Mouse (Mus musculus) lung, embryonic 15.5 days (tissue): ENCODE results near the gene Ccr7. TPM values are rescaled to one million over a fixed set of nuclear protein-coding genes. Genes with fewer than 3 reads are reported as not detected.
A peak's percentile ranks its signal among the peaks of the same experiment; 100 is the strongest.

Experiments
- ATAC-seq: fragments of 200-750 bp; cut with Nextera tagmentation; 2 replicates; pipeline ENCODE4 v1.8.0; 2017; ENCODE audit warnings: moderate number of reproducible peaks, borderline replicate concordance; ENCODE audit not compliant: low FRiP score, low TSS enrichment; ENCODE audit errors: extremely low read depth
- H3K27ac ChIP-seq: fragments of 300-500 bp; sonication (generic); 2 replicates; pipeline ENCODE4 v1.5.1; 2015; ENCODE audit warnings: moderate library complexity, mild to moderate bottlenecking, inconsistent platforms
- H3K27me3 ChIP-seq: fragments of 300-500 bp; sonication (generic); 2 replicates; pipeline ENCODE4 v1.6.1; 2015; ENCODE audit warnings: inconsistent platforms
- H3K36me3 ChIP-seq: fragments of 300-500 bp; sonication (generic); 2 replicates; pipeline ENCODE4 v1.6.1; 2015; ENCODE audit warnings: inconsistent platforms
- H3K4me1 ChIP-seq: fragments of 300-500 bp; sonication (generic); 2 replicates; pipeline ENCODE4 v1.6.1; 2015; ENCODE audit warnings: inconsistent platforms
- H3K4me2 ChIP-seq: fragments of 300-500 bp; sonication (generic); 2 replicates; pipeline ENCODE4 v1.6.1; 2015; ENCODE audit warnings: inconsistent platforms, mild to moderate bottlenecking, moderate library complexity
- H3K4me3 ChIP-seq: fragments of 300-500 bp; sonication (generic); 2 replicates; pipeline ENCODE4 v1.5.1; 2015; ENCODE audit warnings: mild to moderate bottlenecking, inconsistent platforms
- H3K9ac ChIP-seq: fragments of 300-500 bp; sonication (generic); 2 replicates; pipeline ENCODE4 v1.6.1; 2015; ENCODE audit warnings: inconsistent platforms
- H3K9me3 ChIP-seq: fragments of 300-500 bp; sonication (generic); 2 replicates; pipeline ENCODE4 v1.6.1; 2016; ENCODE audit warnings: inconsistent platforms
- WGBS: fragments of 180-500 bp; shearing (Covaris S2); methylation state at CpG from one replicate; pipeline ENCODE4 v1.1.7; 2015; 5-methylcytosine and 5-hydroxymethylcytosine counted together
- polyA plus RNA-seq: library from polyadenylated mRNA; unstranded; fragments of >200 nt; fragmentation: Nextera tagmentation; extraction: Ambion mirVana; gene quantifications from 2 replicates; pipeline ENCODE4 v1.2.1, GENCODE M21; 2015

Ccr7 gene
- polyA plus RNA-seq, 1 experiment from 2014 or later = 0.29 TPM

DNA sequence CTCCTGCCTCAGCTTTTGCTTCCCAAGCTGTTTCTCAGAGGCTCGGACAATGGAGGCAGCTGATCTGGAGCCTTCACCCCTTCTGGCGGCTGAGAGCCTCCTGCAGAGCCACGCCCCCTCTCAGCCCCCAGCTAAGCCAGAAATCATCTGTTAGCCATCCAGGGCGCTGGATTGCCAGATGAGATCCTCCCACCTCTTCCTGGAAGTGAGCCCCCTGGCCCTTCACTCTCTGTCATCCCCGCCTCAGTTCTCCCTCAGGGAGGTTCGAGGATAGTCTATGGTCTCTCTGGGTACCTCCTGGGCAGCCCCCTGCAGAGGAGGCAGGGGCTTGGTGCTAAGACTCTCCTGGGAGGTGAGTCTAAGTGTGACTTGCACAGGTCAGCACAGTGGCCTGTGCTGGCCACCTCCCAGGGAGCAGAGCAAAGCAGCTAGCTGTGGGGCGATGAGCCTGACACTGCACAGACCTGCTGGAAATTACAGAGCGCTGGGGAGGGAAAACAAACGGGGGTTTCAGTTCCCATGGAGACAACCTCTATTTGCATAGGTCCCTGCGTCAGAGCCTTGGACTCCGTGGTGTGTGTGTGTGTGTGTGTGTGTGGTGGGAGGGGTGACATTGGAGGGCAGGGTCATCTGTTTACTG is 22.7 kb downstream of the Ccr7 start:
- Histone ChIP-seq H3K9me3 (no peaks in the 10 kb centered on the region), H3K27me3 (no peaks in the 10 kb centered on the region), H3K27ac (peak overlapping the region; percentile 71), H3K4me1 (peaks cover 60% of the 10 kb centered on the region), H3K9ac (no peak overlapping the region), H3K36me3 (no peaks in the 10 kb centered on the region), H3K4me2 (peak overlapping the region; percentile 47), H3K4me3 (no peak overlapping the region)
- WGBS = 5% methylated on average over 11 of the region's 11 CpGs
- peak; percentile 60 for ATAC-seq

DNA sequence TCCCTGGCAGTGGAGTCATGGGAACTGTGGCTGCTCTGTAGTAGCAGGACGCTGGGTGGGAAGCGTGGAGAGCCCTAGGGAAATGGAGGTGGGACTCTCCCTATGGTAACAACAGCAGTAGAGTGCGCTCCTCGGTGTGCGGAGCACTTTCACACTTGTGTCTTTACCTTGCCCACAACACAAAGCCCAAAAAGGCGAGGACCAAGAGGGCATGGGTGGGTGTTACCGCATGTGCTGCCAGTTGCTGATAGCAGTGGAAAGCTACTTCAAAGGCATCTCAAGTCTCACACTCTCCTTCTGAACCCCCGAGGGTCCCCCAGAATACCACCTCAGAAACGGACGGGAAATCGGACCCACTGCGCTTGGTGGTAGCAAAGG is 23.4 kb downstream of the Ccr7 start:
- no peak overlapping the region for H3K9ac ChIP-seq
- ATAC-seq = no peak
- H3K9me3 ChIP-seq = no peaks in the 10 kb centered on the region
- peak overlapping the region; percentile 71 for H3K27ac ChIP-seq
- H3K36me3 ChIP-seq = no peaks in the 10 kb centered on the region
- 28% methylated on average over 12 of the region's 12 CpGs for WGBS
- H3K4me2 ChIP-seq = peak overlapping the region; percentile 47
- H3K27me3 ChIP-seq = no peaks in the 10 kb centered on the region
- no peak overlapping the region for H3K4me3 ChIP-seq
- peaks cover 67% of the 10 kb centered on the region for H3K4me1 ChIP-seq

DNA sequence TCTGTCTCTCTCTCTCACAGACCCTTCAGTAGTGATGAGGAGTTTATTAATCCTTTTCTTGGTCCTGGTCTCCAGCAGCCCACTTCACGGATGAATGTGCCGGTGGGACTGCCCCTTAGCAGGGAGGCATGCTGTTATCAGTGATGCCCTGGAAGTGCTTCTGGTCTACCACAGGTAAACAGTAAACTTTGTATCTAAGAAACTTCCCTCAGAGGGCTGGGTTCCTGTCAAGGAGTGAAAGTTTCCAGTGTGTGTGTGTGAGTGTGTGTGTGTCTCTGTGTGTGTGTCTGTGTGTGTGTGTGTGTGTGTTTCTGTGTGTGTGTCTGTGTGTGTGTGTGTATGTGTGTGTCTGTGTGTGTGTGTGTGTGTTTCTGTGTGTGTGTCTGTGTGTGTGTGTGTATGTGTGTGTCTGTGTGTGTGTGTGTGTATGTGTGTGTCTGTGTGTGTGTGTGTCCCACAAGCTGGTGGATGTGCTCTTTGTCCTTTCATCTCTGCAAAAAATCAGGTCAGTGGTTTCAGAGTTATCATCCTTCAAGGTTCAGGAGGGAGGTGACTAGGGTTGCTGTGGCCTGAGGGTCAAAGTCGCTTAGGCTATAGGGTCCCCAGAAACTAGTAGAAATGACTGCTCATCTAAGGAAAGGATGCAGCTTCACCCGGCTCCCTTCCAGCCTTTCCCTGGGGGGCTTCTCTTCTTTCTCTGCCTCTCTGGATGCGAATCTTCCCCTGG is 24.0 kb downstream of the Ccr7 start:
- H3K27me3 ChIP-seq = no peaks in the 10 kb centered on the region
- H3K4me3 ChIP-seq = no peak overlapping the region
- no peaks in the 10 kb centered on the region for H3K9me3 ChIP-seq
- WGBS = 55% methylated on average over 5 of the region's 5 CpGs
- no peak overlapping the region for H3K9ac ChIP-seq
- H3K4me1 ChIP-seq = peaks cover 73% of the 10 kb centered on the region
- H3K4me2 ChIP-seq = no peak overlapping the region
- ATAC-seq = no peak
- no peaks in the 10 kb centered on the region for H3K36me3 ChIP-seq
- no peak overlapping the region for H3K27ac ChIP-seq

DNA sequence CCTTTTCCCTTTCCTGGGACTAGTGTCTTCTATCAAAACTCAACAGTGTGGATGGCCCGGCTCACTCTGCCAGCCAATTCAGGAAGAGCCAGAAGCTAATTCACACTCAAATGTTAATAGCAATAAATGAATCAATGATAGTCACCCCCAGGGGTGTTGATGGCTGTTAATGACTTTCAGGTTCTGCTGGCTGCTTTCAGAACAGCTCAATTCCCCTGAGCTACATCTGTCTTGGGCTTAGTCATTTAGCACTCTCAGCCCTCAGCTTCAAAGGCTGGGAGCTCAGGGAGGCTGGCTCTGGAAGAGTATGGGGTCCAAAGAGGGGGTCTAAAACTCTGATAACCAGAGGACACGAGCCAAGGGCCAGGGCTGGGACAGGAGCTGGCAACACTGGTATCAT is 25.6 kb downstream of the Ccr7 start:
- Histone ChIP-seq H3K9ac (no peak overlapping the region), H3K36me3 (no peaks in the 10 kb centered on the region), H3K27me3 (no peaks in the 10 kb centered on the region), H3K4me1 (peaks cover 74% of the 10 kb centered on the region), H3K9me3 (no peaks in the 10 kb centered on the region), H3K4me3 (no peak overlapping the region), H3K4me2 (no peak overlapping the region), H3K27ac (no peak overlapping the region)
- 38% methylated on average over 2 of the region's 2 CpGs for WGBS
- no peak for ATAC-seq

DNA sequence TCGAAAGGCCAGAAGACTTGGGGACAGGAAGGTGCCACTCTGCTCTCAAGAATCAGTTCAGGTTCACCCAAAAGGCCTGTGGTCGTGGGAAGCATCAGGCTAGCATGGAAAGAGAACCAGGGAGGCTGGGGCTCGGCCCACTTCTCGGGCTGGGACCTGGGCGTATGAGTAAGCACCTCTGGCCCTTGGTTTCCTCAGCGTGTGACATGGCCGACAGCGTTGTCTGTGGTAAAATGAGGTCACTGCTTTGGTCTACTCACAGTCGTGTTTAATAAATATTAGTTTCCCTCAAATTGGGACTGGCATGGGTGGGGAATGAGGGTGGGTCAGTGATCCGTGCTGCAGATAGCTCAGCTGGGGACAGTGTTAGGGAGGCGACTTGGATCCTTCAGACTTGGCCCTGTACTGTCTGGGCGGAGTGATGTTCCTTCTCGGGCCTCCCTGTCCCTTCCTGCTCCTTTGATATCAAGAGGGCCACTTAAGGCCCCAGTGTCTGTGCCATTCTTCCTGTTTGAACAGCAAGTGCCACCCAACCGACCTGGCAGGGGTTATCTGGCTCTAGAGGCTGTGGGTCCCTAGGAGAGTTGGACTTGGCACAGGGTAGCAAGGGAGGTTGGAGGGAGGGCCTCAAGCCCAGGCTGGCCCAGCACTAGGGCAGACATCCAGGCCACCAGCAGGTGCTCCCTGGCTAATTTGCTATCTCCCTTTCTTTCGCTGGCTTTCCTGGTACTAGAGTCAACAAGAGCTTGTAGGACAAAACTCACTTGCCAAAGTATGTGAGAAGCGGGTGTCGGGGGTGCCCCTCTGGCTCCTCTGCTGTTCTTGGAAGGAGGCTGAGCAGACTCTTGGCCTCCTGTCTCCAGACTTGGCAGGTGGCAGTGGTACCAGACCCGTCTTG is 26.8 kb downstream of the Ccr7 start:
- Histone ChIP-seq H3K27ac (peak overlapping the region; percentile 87), H3K4me2 (no peak overlapping the region), H3K9me3 (no peaks in the 10 kb centered on the region), H3K4me3 (no peak overlapping the region), H3K27me3 (no peaks in the 10 kb centered on the region), H3K36me3 (no peaks in the 10 kb centered on the region), H3K4me1 (peaks cover 63% of the 10 kb centered on the region), H3K9ac (no peak overlapping the region)
- WGBS = 67% methylated on average over 18 of the region's 18 CpGs
- no peak for ATAC-seq

DNA sequence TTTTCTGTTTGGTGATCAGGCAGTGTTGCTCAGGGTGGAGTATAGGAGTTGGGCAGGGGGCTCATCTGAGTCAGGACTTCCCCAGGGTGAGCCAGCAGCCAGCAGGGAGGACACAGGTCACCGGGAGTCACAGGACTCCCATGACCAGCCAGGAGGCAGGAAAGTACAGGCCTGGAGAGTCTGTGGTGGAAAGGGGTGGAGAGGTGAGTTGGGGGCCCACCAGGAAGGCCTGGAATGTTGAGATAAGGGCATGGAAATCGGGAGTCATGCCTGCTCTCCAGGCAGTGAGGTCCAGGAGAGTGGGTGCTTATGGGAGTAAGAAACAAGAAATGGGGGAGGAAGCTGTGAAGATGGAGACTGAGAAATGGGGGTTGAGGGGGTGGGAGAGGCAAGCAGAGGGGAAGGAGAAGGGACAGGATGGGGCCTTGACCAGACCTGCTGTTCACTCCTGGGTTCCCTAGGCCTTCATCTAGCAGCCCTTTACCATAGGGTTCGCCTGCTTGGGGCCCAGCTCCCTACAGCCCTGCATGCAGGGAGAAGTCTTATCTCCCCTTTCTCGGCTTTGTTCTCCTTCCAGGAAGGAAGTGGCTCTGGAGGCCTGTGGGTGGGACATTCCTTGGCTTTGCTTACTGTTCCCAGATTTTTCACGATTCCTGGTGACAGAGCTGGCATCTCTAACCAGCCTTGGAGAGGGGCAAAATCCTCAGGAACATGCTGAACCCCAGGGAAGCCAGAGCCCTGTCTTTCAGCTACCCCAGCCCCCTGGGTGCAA is 28.2 kb downstream of the Ccr7 start:
- 10% methylated on average over 5 of the region's 5 CpGs for WGBS

DNA sequence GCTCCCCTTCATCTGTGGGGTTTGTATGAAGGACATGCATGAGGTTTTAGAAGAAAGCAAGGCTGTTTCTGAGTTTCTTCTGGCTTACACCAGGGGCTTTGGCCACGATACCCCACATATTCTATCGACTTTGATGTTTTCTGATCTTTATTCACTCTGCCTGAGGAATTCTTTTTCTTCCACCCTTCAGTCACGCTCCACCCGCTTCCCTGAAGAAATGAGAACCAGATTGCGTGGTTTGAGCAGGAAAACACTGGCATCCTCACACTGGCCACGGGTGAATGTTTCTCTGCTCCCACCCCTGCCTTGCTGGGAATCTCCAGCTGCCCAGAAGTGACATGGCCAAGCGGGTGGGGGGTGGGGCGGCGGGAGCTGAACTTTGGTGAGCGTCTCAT is 30.2 kb downstream of the Ccr7 start:
- no peak for ATAC-seq
- Histone ChIP-seq H3K27ac (peak overlapping the region; percentile 42), H3K4me3 (no peak overlapping the region), H3K4me2 (no peak overlapping the region), H3K9me3 (no peaks in the 10 kb centered on the region), H3K4me1 (peaks cover 56% of the 10 kb centered on the region), H3K27me3 (no peaks in the 10 kb centered on the region), H3K36me3 (no peaks in the 10 kb centered on the region), H3K9ac (no peak overlapping the region)
- 48% methylated on average over 10 of the region's 10 CpGs for whole genome bisulfite sequencing

More for the DNA sequence above, 28.2 kb downstream of the Ccr7 start:
- H3K9me3 ChIP-seq = no peaks in the 10 kb centered on the region
- no peaks in the 10 kb centered on the region for H3K36me3 ChIP-seq
- no peak overlapping the region for H3K4me3 ChIP-seq
- ATAC-seq = peak; percentile 75
- H3K9ac ChIP-seq = no peak overlapping the region
- peak overlapping the region; percentile 25; the same call in 1 of the 2 replicates for H3K4me2 ChIP-seq
- H3K27me3 ChIP-seq = no peaks in the 10 kb centered on the region
- peak overlapping the region; percentile 87 for H3K27ac ChIP-seq
- peaks cover 51% of the 10 kb centered on the region for H3K4me1 ChIP-seq

DNA sequence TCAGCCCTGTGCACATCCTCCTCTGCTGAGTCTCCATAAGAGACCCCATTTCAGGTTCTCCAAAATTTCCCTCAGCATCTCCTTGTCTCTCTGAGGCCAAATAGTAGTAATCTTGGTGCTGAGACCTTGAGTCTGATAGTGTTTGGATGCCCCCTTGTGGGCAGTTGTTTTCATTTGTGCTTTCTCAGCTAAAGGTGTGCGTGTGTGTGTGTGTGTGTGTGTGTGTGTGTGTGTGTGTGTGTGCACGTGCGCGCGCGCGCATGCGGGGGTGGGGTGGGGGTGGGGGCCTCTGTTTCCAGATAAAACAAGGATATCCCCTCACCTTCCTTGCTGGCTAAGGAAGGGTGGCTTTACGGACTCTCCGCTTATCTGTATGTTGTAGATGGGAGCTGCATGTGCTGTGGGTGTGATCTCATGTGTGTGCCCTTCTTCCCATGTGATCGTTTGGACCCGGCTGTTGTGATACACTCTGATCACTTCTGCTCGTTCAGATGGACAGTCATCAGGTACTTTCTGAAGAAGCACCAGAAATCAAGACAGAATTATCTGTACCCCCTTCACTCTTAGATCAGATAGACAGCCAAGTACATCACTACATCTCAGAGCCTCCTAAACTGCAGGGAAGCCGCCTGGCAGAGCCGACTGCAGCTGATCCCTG is 30.8 kb downstream of the Ccr7 start:
- no peak for ATAC-seq
- no peak overlapping the region for H3K4me3 ChIP-seq
- peaks cover 52% of the 10 kb centered on the region for H3K4me1 ChIP-seq
- H3K9me3 ChIP-seq = no peaks in the 10 kb centered on the region
- H3K4me2 ChIP-seq = no peak overlapping the region
- no peak overlapping the region for H3K9ac ChIP-seq
- H3K27ac ChIP-seq = peak overlapping the region; percentile 42
- no peaks in the 10 kb centered on the region for H3K36me3 ChIP-seq
- 29% methylated on average over 15 of the region's 15 CpGs for WGBS
- H3K27me3 ChIP-seq = no peaks in the 10 kb centered on the region

DNA sequence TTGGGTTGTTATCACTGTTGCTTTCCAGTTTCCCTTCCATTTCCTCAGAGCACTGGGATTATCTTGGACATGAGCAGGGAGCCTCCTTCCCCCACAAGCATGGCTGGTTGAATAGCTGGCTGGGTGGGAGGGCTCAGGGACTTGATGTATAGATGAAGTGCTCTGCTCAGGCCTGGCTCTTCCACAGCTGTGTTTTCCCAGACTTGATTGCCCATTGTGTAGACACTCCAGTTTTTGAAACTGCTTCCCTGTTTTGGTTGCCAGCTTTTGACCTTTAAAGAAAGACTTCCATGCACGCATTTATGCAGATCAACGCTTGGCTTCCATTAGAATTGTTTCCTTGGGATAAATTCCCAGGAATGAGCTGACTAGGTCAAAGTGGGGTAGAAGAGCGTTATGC is 32.2 kb downstream of the Ccr7 start:
- H3K4me1 ChIP-seq = peaks cover 43% of the 10 kb centered on the region

DNA sequence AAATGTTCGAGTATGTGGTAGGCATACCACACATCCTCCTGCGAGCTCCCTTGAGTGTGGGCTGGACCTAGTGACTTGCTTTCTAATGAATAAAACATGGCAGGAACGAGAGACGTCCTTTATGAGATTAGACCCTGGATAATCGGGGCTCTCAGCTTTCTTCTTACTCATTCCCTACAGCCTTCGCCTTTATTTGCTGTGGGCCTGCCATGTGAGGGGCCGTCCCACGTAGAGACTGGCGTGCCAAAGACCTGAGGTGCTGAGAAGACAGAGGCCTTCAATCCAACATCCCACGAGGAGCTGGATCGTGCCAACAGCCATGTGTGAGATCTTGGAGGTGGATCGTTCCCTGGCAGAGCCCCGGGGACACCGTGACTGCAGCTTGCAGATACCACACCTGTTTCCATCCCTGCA is 33.7 kb downstream of the Ccr7 start:
- no peak overlapping the region for H3K9ac ChIP-seq
- ATAC-seq = no peak

More for the DNA sequence above, 32.2 kb downstream of the Ccr7 start:
- H3K9ac ChIP-seq = no peak overlapping the region
- 62% methylated on average over 3 of the region's 3 CpGs for WGBS
- no peak overlapping the region for H3K4me3 ChIP-seq
- ATAC-seq = no peak
- no peak overlapping the region for H3K27ac ChIP-seq
- H3K9me3 ChIP-seq = no peaks in the 10 kb centered on the region
- no peaks in the 10 kb centered on the region for H3K27me3 ChIP-seq
- H3K36me3 ChIP-seq = no peaks in the 10 kb centered on the region
- H3K4me2 ChIP-seq = no peak overlapping the region

More for the DNA sequence above, 33.7 kb downstream of the Ccr7 start:
- Histone ChIP-seq H3K36me3 (no peaks in the 10 kb centered on the region), H3K9me3 (no peaks in the 10 kb centered on the region), H3K27me3 (no peaks in the 10 kb centered on the region), H3K4me1 (peaks cover 28% of the 10 kb centered on the region), H3K27ac (peak overlapping the region; percentile 61), H3K4me2 (no peak overlapping the region), H3K4me3 (no peak overlapping the region)
- 63% methylated on average over 14 of the region's 14 CpGs for WGBS
